Mouse (Mus musculus) stomach, postnatal 0 days (tissue): ENCODE data around the gene Fam114a1. TPM values are rescaled to one million over a fixed set of nuclear protein-coding genes. Genes with fewer than 3 reads are reported as not detected.

Experiments used
- ATAC-seq: fragments of 200-750 bp; cut with Nextera tagmentation; 2 replicates; pipeline ENCODE4 v1.8.0; 2017; ENCODE audit not compliant: low FRiP score, low TSS enrichment
- DNase-seq: peaks from one replicate; pipeline ENCODE4 v3.0.0-alpha.2; 2016; ENCODE audit warnings: low spot score
- H3K27ac ChIP-seq: fragments of 300-500 bp; sonication (generic); replicated peaks from 2 replicates; pipeline ENCODE4 v1.5.1; 2014; ENCODE audit warnings: mild to moderate bottlenecking, control low read depth
- H3K27me3 ChIP-seq: fragments of 300-500 bp; sonication (generic); 2 replicates; pipeline ENCODE4 v1.6.1; 2014; ENCODE audit warnings: low read length; ENCODE audit not compliant: control insufficient read depth, insufficient read depth
- H3K36me3 ChIP-seq: fragments of 300-500 bp; sonication (generic); 2 replicates; pipeline ENCODE4 v1.6.1; 2014; ENCODE audit warnings: low read length, mixed read lengths; ENCODE audit not compliant: control insufficient read depth, insufficient read depth
- H3K4me1 ChIP-seq: fragments of 300-500 bp; sonication (generic); replicated peaks from 2 replicates; pipeline ENCODE4 v1.6.1; 2014; ENCODE audit warnings: antibody characterized with exemption; ENCODE audit not compliant: control insufficient read depth, insufficient read depth
- H3K4me2 ChIP-seq: fragments of 300-500 bp; sonication (generic); replicated peaks from 2 replicates; pipeline ENCODE4 v1.6.1; 2014; ENCODE audit warnings: low read depth, mild to moderate bottlenecking, control low read depth, moderate library complexity
- H3K4me3 ChIP-seq: fragments of 300-500 bp; sonication (generic); 2 replicates; pipeline ENCODE4 v1.5.1; 2014; ENCODE audit warnings: low read depth, low read length, control low read depth
- H3K9ac ChIP-seq: fragments of 300-500 bp; sonication (generic); 2 replicates; pipeline ENCODE4 v1.6.1; 2014; ENCODE audit warnings: mild to moderate bottlenecking, low read length, control low read depth, mixed read lengths
- H3K9me3 ChIP-seq: fragments of 300-500 bp; sonication (generic); 2 replicates; pipeline ENCODE4 v1.6.1; 2016; ENCODE audit warnings: low read length; ENCODE audit not compliant: control insufficient read depth
- CTCF ChIP-seq: IDR thresholded peaks from 2 replicates; pipeline ENCODE4 v1.5.1; 2016; ENCODE audit warnings: antibody characterized with exemption, low read depth, mild to moderate bottlenecking, moderate library complexity
- EP300 ChIP-seq: optimal IDR thresholded peaks from 2 replicates; pipeline ENCODE3; 2016; ENCODE audit warnings: antibody characterized with exemption
- WGBS: fragments of 180-500 bp; shearing (Covaris S2); extraction: QIAGEN DNeasy Blood & Tissue Kit; methylation state at CpG from one replicate; pipeline ENCODE4 v1.1.7; 2014; 5-methylcytosine and 5-hydroxymethylcytosine counted together
- polyA plus RNA-seq: library from polyadenylated mRNA; unstranded; fragments of >200 nt; fragmentation: Nextera tagmentation; extraction: Ambion mirVana; gene quantifications from 2 replicates; pipeline ENCODE4 v1.2.1, GENCODE M21; 2015

Fam114a1 gene
- polyA plus RNA-seq, 1 experiment from 2014 or later: 31.0 TPM

- no peaks in the 10 kb centered on the region for H3K27me3 ChIP-seq
- no peaks in the 10 kb centered on the region for H3K4me1 ChIP-seq
- H3K9ac ChIP-seq: no peak overlapping the region
- 98% methylated on average over 2 of the region's 2 CpGs for WGBS
- H3K4me3 ChIP-seq: no peak overlapping the region
- no peak for DNase-seq
- no peak overlapping the region for H3K4me2 ChIP-seq
- no peaks in the 10 kb centered on the region for H3K9me3 ChIP-seq
- no peak for ATAC-seq
- no peak overlapping the region for H3K27ac ChIP-seq
- TF ChIP-seq CTCF (no peak), EP300 (no peak)
- peaks cover 9% of the 10 kb centered on the region for H3K36me3 ChIP-seq
Observed at GRCm38 (mm10) chr5:64995408-64995807, 25.5 kb downstream of the Fam114a1 start.

DNA sequence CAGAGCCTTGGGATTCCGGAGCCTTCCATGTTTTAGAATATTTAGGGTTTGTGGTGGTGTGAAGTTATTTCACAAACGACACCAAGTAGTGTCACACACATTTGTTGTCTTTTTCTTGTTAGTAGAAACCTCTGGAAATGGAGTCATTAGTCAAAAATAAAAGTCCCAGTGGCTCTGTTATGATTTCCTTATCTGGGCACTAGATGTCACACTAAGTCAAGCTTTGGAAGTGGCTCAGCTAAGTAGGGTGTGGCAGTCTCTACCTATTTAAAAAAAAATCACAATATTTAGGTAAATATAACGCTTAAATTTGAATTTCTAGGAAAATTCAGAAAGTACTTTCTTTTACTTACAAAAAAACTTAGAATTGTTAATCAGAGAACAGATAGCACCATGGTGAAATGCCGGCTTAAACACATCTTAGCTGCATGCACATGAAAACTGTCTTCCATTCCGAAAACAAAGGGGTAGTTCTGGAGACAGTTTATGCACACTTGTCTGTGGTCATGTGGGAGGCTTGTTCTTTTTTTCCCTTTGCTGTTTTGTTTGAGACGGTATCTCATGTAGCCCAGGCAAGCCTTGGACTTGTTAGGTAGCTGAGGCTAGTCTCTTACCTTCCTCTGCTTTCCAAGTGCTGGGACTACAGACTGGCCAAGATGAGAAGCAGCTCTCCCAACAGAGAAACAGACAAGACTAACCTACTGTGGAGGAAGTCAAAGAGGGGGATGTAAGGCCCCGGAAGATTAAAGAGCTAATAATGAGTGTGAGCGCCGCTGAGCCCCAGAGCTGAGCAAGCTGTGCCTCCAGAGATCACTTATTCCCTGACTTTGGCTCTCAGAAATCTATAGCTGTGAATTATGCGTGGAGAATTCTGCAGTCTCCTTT, 33.3 kb downstream of the Fam114a1 start:
- ATAC-seq (no peak), DNase-seq (no peak)
- TF ChIP-seq CTCF (peak; percentile 74), EP300 (no peak)
- Histone ChIP-seq H3K4me2 (no peak overlapping the region), H3K4me3 (no peak overlapping the region), H3K36me3 (0 out of 2 replicates have a peak, but pooled peaks cover 2% of the 10 kb centered on the region), H3K27ac (no peak overlapping the region), H3K27me3 (no peaks in the 10 kb centered on the region), H3K4me1 (no peaks in the 10 kb centered on the region), H3K9ac (no peak overlapping the region), H3K9me3 (no peaks in the 10 kb centered on the region)
- 58% methylated on average over 10 of the region's 10 CpGs for WGBS

- Histone ChIP-seq H3K4me2 (no peak overlapping the region), H3K27ac (no peak overlapping the region), H3K4me3 (no peak overlapping the region), H3K4me1 (no peaks in the 10 kb centered on the region), H3K9ac (no peak overlapping the region), H3K27me3 (no peaks in the 10 kb centered on the region), H3K9me3 (no peaks in the 10 kb centered on the region), H3K36me3 (peaks cover 3% of the 10 kb centered on the region)
- TF ChIP-seq EP300: no peak
- no peak for TF ChIP-seq CTCF
- WGBS: 72% methylated on average over 7 of the region's 7 CpGs
- DNase-seq (no peak), ATAC-seq (no peak)
Observed at GRCm38 (mm10) chr5:65003946-65004535, 34.2 kb downstream of the Fam114a1 start.

DNA sequence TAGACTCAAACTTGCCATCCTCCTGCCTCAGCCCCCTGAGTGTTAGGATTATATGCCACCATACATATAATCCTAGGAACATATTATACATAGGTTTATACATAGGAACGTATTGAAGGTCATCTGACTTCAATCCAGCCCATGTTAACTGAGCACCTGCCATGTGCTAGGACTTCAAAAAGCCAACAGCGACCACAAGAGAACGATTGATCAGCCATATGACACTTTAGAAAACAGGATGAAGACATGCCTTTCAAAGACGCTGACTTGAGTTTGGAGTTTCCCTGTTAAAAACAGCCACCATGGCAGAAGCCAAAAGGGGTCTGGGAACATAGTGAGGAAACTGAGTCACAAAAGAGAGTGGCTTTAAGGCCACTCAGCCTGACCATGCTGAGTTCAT, 35.4 kb downstream of the Fam114a1 start:
- no peaks in the 10 kb centered on the region for H3K4me1 ChIP-seq
- no peaks in the 10 kb centered on the region for H3K9me3 ChIP-seq
- no peak overlapping the region for H3K4me3 ChIP-seq
- H3K36me3 ChIP-seq: peaks cover 14% of the 10 kb centered on the region
- DNase-seq (no peak), ATAC-seq (no peak)
- no peak overlapping the region for H3K9ac ChIP-seq
- no peaks in the 10 kb centered on the region for H3K27me3 ChIP-seq
- H3K4me2 ChIP-seq: no peak overlapping the region
- TF ChIP-seq CTCF (no peak), EP300 (no peak)
- 89% methylated on average over 4 of the region's 4 CpGs for WGBS
- H3K27ac ChIP-seq: no peak overlapping the region

GRCm38 (mm10) chr5:65006011-65006491, 36.2 kb downstream of the Fam114a1 start:
- DNase-seq (no peak), ATAC-seq (no peak)
- 51% methylated on average over 4 of the region's 4 CpGs for WGBS
- Histone ChIP-seq H3K4me2 (no peak overlapping the region), H3K4me1 (no peaks in the 10 kb centered on the region), H3K9me3 (no peaks in the 10 kb centered on the region), H3K27me3 (no peaks in the 10 kb centered on the region), H3K27ac (no peak overlapping the region), H3K4me3 (no peak overlapping the region), H3K36me3 (peaks cover 18% of the 10 kb centered on the region), H3K9ac (no peak overlapping the region)
- TF ChIP-seq EP300 (no peak), CTCF (no peak)
